Mouse (Mus musculus) G1E-ER4 (cell line): ENCODE measurements around the gene Celf3. TPM values are rescaled to one million over a fixed set of nuclear protein-coding genes. Genes with fewer than 3 reads are reported as not detected.

Experiments used
- GATA1 ChIP-seq: IDR thresholded peaks from one replicate; pipeline ENCODE4 v1.8.0; 2012; ENCODE audit warnings: low read length, inconsistent platforms
- polyA plus RNA-seq: library from polyadenylated mRNA; stranded (reverse); fragments of >175 nt; gene quantifications from 2 replicates; pipeline ENCODE4 v1.2.3, GENCODE M21; 2012

Gene Celf3
- polyA plus RNA-seq, 1 experiment = not detected

- TF ChIP-seq GATA1 = no peak
Observed at GRCm38 (mm10) chr3:94533968-94534367, 55.9 kb downstream of the Celf3 start.

GRCm38 (mm10) chr3:94537187-94537586 is 59.1 kb downstream of the Celf3 start:
- TF ChIP-seq GATA1 = no peak

Other genes with a start within 250 kb of the Celf3 start
- not detected in 2 replicates for gene Gm4778, start 214.3 kb upstream of the Celf3 start, polyA plus RNA-seq
- gene Them4, start 168.2 kb upstream of the Celf3 start, polyA plus RNA-seq = 0.22 and 0.45 TPM in 2 replicates
- gene Them5, start 136.2 kb upstream of the Celf3 start, polyA plus RNA-seq = not detected in 2 replicates
- not detected in 2 replicates for gene C2cd4d, start 115.9 kb upstream of the Celf3 start, polyA plus RNA-seq
- not detected in 2 replicates for gene Rorc, start 105.5 kb upstream of the Celf3 start, polyA plus RNA-seq
- not detected in 2 replicates for gene Lingo4, start 79.8 kb upstream of the Celf3 start, polyA plus RNA-seq
- gene Tdrkh, start 65.0 kb upstream of the Celf3 start, polyA plus RNA-seq = not detected in 2 replicates
- 95.8 and 141 TPM in 2 replicates for gene Mrpl9, start 35.0 kb upstream of the Celf3 start, polyA plus RNA-seq
- gene Oaz3, start 34.4 kb upstream of the Celf3 start, polyA plus RNA-seq = not detected in 2 replicates
- gene Riiad1, start 2.0 kb downstream of the Celf3 start, polyA plus RNA-seq = not detected in 2 replicates
- 12.5 and 17.5 TPM in 2 replicates for gene Snx27, start 104.4 kb downstream of the Celf3 start, polyA plus RNA-seq
- gene Gm10972, start 164.8 kb downstream of the Celf3 start, polyA plus RNA-seq = not detected in 2 replicates
- gene Tuft1, start 180.6 kb downstream of the Celf3 start, polyA plus RNA-seq = 3.6 and 5.3 TPM in 2 replicates
- 0.76 and 1.4 TPM in 2 replicates for gene Selenbp2, start 215.3 kb downstream of the Celf3 start, polyA plus RNA-seq